Mouse (Mus musculus): ENCODE data around the gene Wipf1.

Wipf1 gene

DNA sequence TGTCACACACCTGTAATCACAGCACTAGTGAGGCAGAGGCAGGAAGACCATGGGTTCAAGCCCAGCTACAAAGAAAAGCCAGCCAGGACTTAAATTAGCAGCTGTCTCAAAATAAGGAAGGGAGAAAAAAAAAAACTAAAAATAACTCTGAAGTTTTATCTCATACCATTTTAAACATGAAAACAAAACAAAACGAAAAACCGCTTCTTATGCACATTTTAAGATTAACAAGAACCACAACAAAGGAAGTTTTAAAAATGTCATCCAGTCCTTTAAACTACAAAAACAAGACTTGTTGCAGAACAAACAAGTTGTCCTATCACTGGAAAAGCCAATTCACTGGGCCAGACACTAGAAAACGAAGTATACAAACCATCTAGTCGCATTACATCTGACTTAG, 144.4 kb downstream of the Wipf1 start:
- no peak for DNase-seq (ENCODE audit: low spot score)

DNA sequence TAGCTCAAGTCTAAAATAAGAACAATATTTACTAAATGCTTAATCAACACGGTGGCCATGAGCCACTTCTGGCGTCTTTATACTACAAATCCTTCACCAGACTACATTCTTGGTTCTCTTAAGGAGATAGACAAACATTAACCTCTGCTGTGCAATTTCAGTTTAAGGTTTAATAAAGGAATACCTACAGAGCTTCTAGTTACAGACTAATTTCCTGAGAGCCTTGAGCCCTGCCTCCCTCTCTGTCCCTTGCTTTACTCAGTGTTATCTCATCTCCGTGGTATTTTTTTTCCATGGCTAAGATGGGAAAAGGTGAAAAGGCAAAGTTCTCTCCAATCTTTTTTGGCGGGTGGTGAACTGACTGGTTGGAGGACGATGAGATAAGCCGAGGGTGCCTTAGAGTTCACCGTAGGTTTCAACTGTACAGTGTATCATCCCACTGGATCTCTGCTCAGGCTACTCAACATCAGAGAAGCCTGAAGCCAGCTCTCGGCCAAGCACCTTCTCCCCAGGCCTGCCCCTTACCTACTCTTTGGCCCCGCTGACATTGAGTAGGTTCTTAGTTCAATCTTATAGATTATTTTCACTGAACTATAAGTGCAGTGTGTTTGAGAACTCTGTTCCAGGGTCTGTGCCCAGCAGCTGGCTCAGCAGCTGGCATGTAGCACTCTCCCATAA, 149.1 kb downstream of the Wipf1 start:
- no peak for DNase-seq (ENCODE audit: low spot score)

- no peak for DNase-seq (ENCODE audit: low spot score)
Measured at GRCm38 (mm10) chr2:73379656-73380055, 149.9 kb downstream of the Wipf1 start.

Data from testis, postnatal 14 days (tissue).